Mouse (Mus musculus) bone marrow, adult 2 months (tissue): ENCODE measurements around the gene Dus2. TPM values are rescaled to one million over a fixed set of nuclear protein-coding genes. Genes with fewer than 3 reads are reported as not detected.
"Not testable (repeated sequence)": the region's sequence is repeated elsewhere in the genome, so short reads cannot be mapped to it uniquely, and the experiment has no call there.

ENCODE experiments used
- H3K27ac ChIP-seq: fragments of 200-500 bp; 2 replicates; pipeline ENCODE4 v1.5.1; 2012; ENCODE audit warnings: low read depth, mild to moderate bottlenecking, control low read depth, inconsistent platforms, low read length; ENCODE audit not compliant: control insufficient read depth, poor library complexity, insufficient read depth
- H3K4me1 ChIP-seq: fragments of 200-500 bp; 2 replicates; pipeline ENCODE4 v1.6.1; 2011; ENCODE audit warnings: low read length; ENCODE audit not compliant: control insufficient read depth, insufficient read depth
- H3K4me3 ChIP-seq: fragments of 200-500 bp; replicated peaks from 2 replicates; pipeline ENCODE3; 2011; ENCODE audit warnings: mild to moderate bottlenecking, low read depth, low read length, control low read depth; ENCODE audit not compliant: control insufficient read depth
- CTCF ChIP-seq: fragments of 200-500 bp; IDR thresholded peaks from 2 replicates; pipeline ENCODE4 v1.5.1; 2011; ENCODE audit warnings: low read length, control low read depth; ENCODE audit not compliant: control insufficient read depth, insufficient read depth
- POLR2A ChIP-seq: fragments of 200-500 bp; IDR thresholded peaks from 2 replicates; pipeline ENCODE4 v1.6.1; 2011; ENCODE audit warnings: low read depth, mild to moderate bottlenecking, control low read depth, low read length, borderline replicate concordance; ENCODE audit not compliant: control insufficient read depth
- WGBS: fragments of 180-500 bp; shearing (Covaris S2); methylation state at CpG from one replicate; pipeline ENCODE4 v1.1.7; 2018; 5-methylcytosine and 5-hydroxymethylcytosine counted together
- polyA plus RNA-seq: library from polyadenylated mRNA; stranded (reverse); fragments of >200 nt; gene quantifications from 2 replicates; pipeline ENCODE4 v1.2.4, GENCODE M21; 2011; ENCODE audit warnings: low replicate concordance; ENCODE audit not compliant: missing spikeins, insufficient read depth, insufficient read length

The Dus2 gene
- polyA plus RNA-seq, 1 experiment: 13.5 TPM

GRCm38 (mm10) chr8:105996359-105996758 is 5.2 kb downstream of the Dus2 start:
- TF ChIP-seq POLR2A (no peak), CTCF (no peak)
- peaks cover 4% of the 10 kb centered on the region; the same call in 1 of the 2 replicates for H3K4me1 ChIP-seq
- no peak overlapping the region; the same call in 1 of the 2 replicates for H3K27ac ChIP-seq
- WGBS: 4% methylated on average over 7 of the region's 7 CpGs
- no peak overlapping the region for H3K4me3 ChIP-seq

- H3K27ac ChIP-seq: no peak overlapping the region
- H3K4me3 ChIP-seq: no peak overlapping the region
- no peak for TF ChIP-seq POLR2A
- no peak for TF ChIP-seq CTCF
- H3K4me1 ChIP-seq: peaks cover 4% of the 10 kb centered on the region; the same call in 1 of the 2 replicates
- 82% methylated on average over 2 of the region's 2 CpGs for WGBS
Measured at GRCm38 (mm10) chr8:105998971-105999370, 7.8 kb downstream of the Dus2 start.

- 89% methylated on average over 4 of the region's 4 CpGs for WGBS
- H3K27ac ChIP-seq: no peak overlapping the region
- peaks cover 1% of the 10 kb centered on the region; the same call in 1 of the 2 replicates for H3K4me1 ChIP-seq
- TF ChIP-seq POLR2A (no peak), CTCF (no peak)
- H3K4me3 ChIP-seq: no peak overlapping the region
Measured at GRCm38 (mm10) chr8:106001908-106002307, 10.8 kb downstream of the Dus2 start.

GRCm38 (mm10) chr8:106004538-106005207 is 13.5 kb downstream of the Dus2 start:
- TF ChIP-seq CTCF: no peak
- TF ChIP-seq POLR2A: no peak
- 36% methylated on average over 8 of the region's 8 CpGs for WGBS
- H3K4me3 ChIP-seq: no peak overlapping the region
- no peak overlapping the region for H3K27ac ChIP-seq
- no peaks in the 10 kb centered on the region; the same call in 1 of the 2 replicates for H3K4me1 ChIP-seq

- Histone ChIP-seq H3K27ac (no peak within 1 kb of the TSS), H3K4me1 (peaks cover 2% of the 10 kb centered on the region; the same call in 1 of the 2 replicates), H3K4me3 (no peak within 1 kb of the TSS)
- 82% methylated on average over 4 of the region's 4 CpGs for WGBS
- no peak for TF ChIP-seq CTCF
- no peak for TF ChIP-seq POLR2A
Measured at GRCm38 (mm10) chr8:106005875-106006274, 14.7 kb downstream of the Dus2 start, which contains the start of gene Dpep2nb. TSS of gene Dpep2nb (minus strand) at chr8:106005975.

- Histone ChIP-seq H3K27ac (no peak overlapping the region), H3K4me1 (peaks cover 2% of the 10 kb centered on the region; the same call in 1 of the 2 replicates), H3K4me3 (no peak overlapping the region)
- 78% methylated on average over 4 of the region's 4 CpGs for WGBS
- TF ChIP-seq POLR2A (no peak), CTCF (no peak)
Measured at GRCm38 (mm10) chr8:106006413-106006812, 15.3 kb downstream of the Dus2 start.

GRCm38 (mm10) chr8:106007135-106007534 is 16.0 kb downstream of the Dus2 start:
- Histone ChIP-seq H3K4me3 (no peak overlapping the region), H3K27ac (no peak overlapping the region), H3K4me1 (peaks cover 2% of the 10 kb centered on the region; the same call in 1 of the 2 replicates)
- TF ChIP-seq POLR2A: no peak
- WGBS: 39% methylated on average over 3 of the region's 3 CpGs

- H3K4me3 ChIP-seq, H3K27ac ChIP-seq, H3K4me1 ChIP-seq: not testable (repeated sequence)
- WGBS: 65% methylated on average over 3 of the region's 3 CpGs
Measured at GRCm38 (mm10) chr8:106007891-106008290, 16.8 kb downstream of the Dus2 start.
